19 mouse cellular contexts compared by ENCODE assay signal in genomic region chr13:43370063-43370462, GRCm38 (mm10). TPM values are rescaled to one million over a fixed set of nuclear protein-coding genes. Genes with fewer than 3 reads are reported as not detected.
A peak's percentile ranks its signal among the peaks of the same experiment; 100 is the strongest.
DNase-seq lines count a peak whose midpoint lies in the region; ATAC-seq and TF ChIP-seq lines count a peak whose summit lies in the region.
"Had no signal": no experiment of that assay in that cellular context is flagged by ENCODE, and none has a peak within 500 bp of the region (broad histone marks: within the 10 kb centered on the region; RNA-seq: fewer than 3 reads in every experiment).

No protein-coding gene starts in this region.

- peaks cover 6% of the 10 kb centered on the region; the same call in 1 of the 2 replicates for H3K4me1 ChIP-seq in liver, adult 2 months (ENCODE audit: control insufficient read depth, insufficient read depth, low read length)
- peaks cover 1% of the 10 kb centered on the region; the same call in 1 of the 2 replicates for H3K4me1 ChIP-seq in liver, postnatal 0 days (ENCODE audit: insufficient read depth)
- peaks cover 4% of the 10 kb centered on the region for H3K4me1 ChIP-seq in midbrain, embryonic 11.5 days (ENCODE audit: control insufficient read depth, insufficient read depth, low read length)
- H3K4me1 ChIP-seq in midbrain, embryonic 15.5 days, result peaks cover 12% of the 10 kb centered on the region

- no peaks in the 10 kb centered on the region for H3K27me3 ChIP-seq in liver, adult 2 months (ENCODE audit: control insufficient read depth, insufficient read depth, low read length)
- no peaks in the 10 kb centered on the region for H3K27me3 ChIP-seq in liver, postnatal 0 days (ENCODE audit: insufficient read depth, low read length)
- no peaks in the 10 kb centered on the region for H3K27me3 ChIP-seq in midbrain, embryonic 11.5 days (ENCODE audit: control insufficient read depth, insufficient read depth, low read length)
- H3K27me3 ChIP-seq in midbrain, embryonic 15.5 days (replicated peaks), result no peaks in the 10 kb centered on the region
- H3K27me3 ChIP-seq: CH12.LX, Patski had no signal

- peak; percentile 84 for DNase-seq in liver, adult 2 months (ENCODE audit: extremely low read depth, low read depth, low spot score)
- DNase-seq in liver, postnatal 0 days, result no peak
- peak; percentile 10 for DNase-seq in midbrain, embryonic 11.5 days (ENCODE audit: low spot score, missing footprints)
- DNase-seq: adrenal gland, adult 2 months; adrenal gland, adult 8-10 months; adrenal gland, postnatal 10 days; adrenal gland, postnatal 14 days; adrenal gland, postnatal 25 days; adrenal gland, postnatal 36 days; B cell, adult 2 months; cerebellum, adult 11 months; cerebellum, adult 11-12 months; cerebellum, adult 18-20 months had no signal

- WGBS in liver, adult 2 months, result 13% methylated on average over 6 of the region's 6 CpGs
- 66% methylated on average over 6 of the region's 6 CpGs for WGBS in liver, postnatal 0 days (ENCODE audit: insufficient replicate concordance)
- 95% methylated on average over 6 of the region's 6 CpGs for WGBS in midbrain, embryonic 11.5 days
- 97% methylated on average over 6 of the region's 6 CpGs for WGBS in midbrain, embryonic 15.5 days

- TF ChIP-seq EP300 in liver, postnatal 0 days (IDR thresholded peaks at IDR 0.05; ENCODE audit: low read depth), result no peak

- H3K4me3 ChIP-seq in liver, adult 2 months (ENCODE audit: insufficient read depth, low read depth, low read length), result no peak overlapping the region
- no peak overlapping the region for H3K4me3 ChIP-seq in liver, postnatal 0 days (ENCODE audit: low read depth, low read length)
- H3K4me3 ChIP-seq in midbrain, embryonic 11.5 days (ENCODE audit: low read depth, low read length), result no peak overlapping the region
- H3K4me3 ChIP-seq in midbrain, embryonic 15.5 days, result no peak overlapping the region

- no peak overlapping the region for H3K4me2 ChIP-seq in liver, postnatal 0 days (ENCODE audit: low read depth, low read length)
- H3K4me2 ChIP-seq in midbrain, embryonic 11.5 days, result no peak overlapping the region
- no peak overlapping the region for H3K4me2 ChIP-seq in midbrain, embryonic 15.5 days

- no peak for TF ChIP-seq CTCF in liver, adult 2 months (IDR thresholded peaks at IDR 0.05; ENCODE audit: low read depth, low read length)
- TF ChIP-seq CTCF in liver, postnatal 0 days (IDR thresholded peaks at IDR 0.05; ENCODE audit: low read depth), result no peak

- H3K9ac ChIP-seq in liver, adult 2 months (ENCODE audit: low read depth, low read length), result no peak overlapping the region
- H3K9ac ChIP-seq in liver, postnatal 0 days (replicated peaks), result no peak overlapping the region
- H3K9ac ChIP-seq in midbrain, embryonic 11.5 days (ENCODE audit: low read length), result no peak overlapping the region
- no peak overlapping the region for H3K9ac ChIP-seq in midbrain, embryonic 15.5 days

- no peak for TF ChIP-seq POLR2A in liver, adult 2 months (IDR thresholded peaks at IDR 0.05; ENCODE audit: extremely low read depth, insufficient read depth, low read length)

- H3K9me3 ChIP-seq in liver, postnatal 0 days (ENCODE audit: low read length), result no peaks in the 10 kb centered on the region
- H3K9me3 ChIP-seq in midbrain, embryonic 11.5 days (ENCODE audit: control insufficient read depth, low read length), result no peaks in the 10 kb centered on the region
- H3K9me3 ChIP-seq in midbrain, embryonic 15.5 days, result no peaks in the 10 kb centered on the region
- H3K9me3 ChIP-seq: G1E had no signal

- H3K27ac ChIP-seq in liver, adult 2 months (replicated peaks; ENCODE audit: insufficient read depth, low read depth, low read length), result peak overlapping the region; percentile 51
- no peak overlapping the region for H3K27ac ChIP-seq in liver, postnatal 0 days (ENCODE audit: low read depth)
- no peak overlapping the region for H3K27ac ChIP-seq in midbrain, embryonic 11.5 days (ENCODE audit: low read depth, low read length)
- H3K27ac ChIP-seq in midbrain, embryonic 15.5 days, result no peak overlapping the region

- no peaks in the 10 kb centered on the region; the same call in 1 of the 2 replicates for H3K79me2 ChIP-seq in liver, adult 2 months (ENCODE audit: control insufficient read depth, insufficient read depth, low read length)

- peaks cover 23% of the 10 kb centered on the region for H3K36me3 ChIP-seq in liver, adult 2 months (ENCODE audit: control insufficient read depth, insufficient read depth, low read length)
- H3K36me3 ChIP-seq in liver, postnatal 0 days (replicated peaks; ENCODE audit: insufficient read depth, low read length), result peaks cover 9% of the 10 kb centered on the region
- H3K36me3 ChIP-seq in midbrain, embryonic 11.5 days (ENCODE audit: control insufficient read depth, insufficient read depth, low read length), result peaks cover 10% of the 10 kb centered on the region
- H3K36me3 ChIP-seq in midbrain, embryonic 15.5 days (replicated peaks), result peaks cover 21% of the 10 kb centered on the region

- no peak for ATAC-seq in liver, postnatal 0 days
- no peak for ATAC-seq in midbrain, embryonic 11.5 days (ENCODE audit: low FRiP score)
- ATAC-seq in midbrain, embryonic 15.5 days (replicated peaks), result no peak
- ATAC-seq: activated CD4-positive, CD25-positive, alpha-beta regulatory T cell, adult 4 months; CD4-positive, CD25-positive, alpha-beta regulatory T cell, adult 4 months; Patski had no signal

RNA-seq across cellular contexts. Expression of gene Sirt5, which starts 4.8 kb away (rescaled TPM):
- total RNA-seq in liver, adult 2 months (2014; rRNA removed), result 16.9 and 21.6 TPM in 2 replicates
- 7.4 and 8.7 TPM in 2 replicates for polyA plus RNA-seq in liver, adult 2 months (2012; rRNA removed)
- polyA plus RNA-seq in liver, postnatal 0 days (2015; fragmentation: Nextera tagmentation; extraction: Ambion mirVana), result 8.8 and 8.9 TPM in 2 replicates
- polyA plus RNA-seq in midbrain, embryonic 11.5 days (2014; fragmentation: Nextera tagmentation; extraction: Ambion mirVana), result 25.5 and 26.6 TPM in 2 replicates
- 38.9 and 39.9 TPM in 2 replicates for polyA plus RNA-seq in midbrain, embryonic 15.5 days (2015; fragmentation: Nextera tagmentation; extraction: Ambion mirVana)

RNA-seq across cellular contexts. Expression of gene Nol7, which starts 28.1 kb away (rescaled TPM):
- 50.3 and 55.5 TPM in 2 replicates for total RNA-seq in liver, adult 2 months (2014; rRNA removed)
- 48.9 and 55.5 TPM in 2 replicates for polyA plus RNA-seq in liver, adult 2 months (2012; rRNA removed)
- 94.2 and 103 TPM in 2 replicates for polyA plus RNA-seq in liver, postnatal 0 days (2015; fragmentation: Nextera tagmentation; extraction: Ambion mirVana)
- 236 and 255 TPM in 2 replicates for polyA plus RNA-seq in midbrain, embryonic 11.5 days (2014; fragmentation: Nextera tagmentation; extraction: Ambion mirVana)
- 155 and 160 TPM in 2 replicates for polyA plus RNA-seq in midbrain, embryonic 15.5 days (2015; fragmentation: Nextera tagmentation; extraction: Ambion mirVana)
